Mouse (Mus musculus): ENCODE measurements around the gene Rps16.

Rps16 gene

GRCm38 (mm10) chr7:28386877-28387276 lies 36.4 kb downstream of the Rps16 start:
- in situ Hi-C loops (cut with MboI, MseI) = loop anchor here (10.0 kb wide), 2 partner anchors 212 to 902 kb away; partner anchors contain the start of genes Dyrk1b and Sertad1

GRCm38 (mm10) chr7:28387384-28387783 lies 36.9 kb downstream of the Rps16 start:
- in situ Hi-C loops (cut with MboI, MseI) = loop anchor here (10.0 kb wide), 2 partner anchors 213 to 903 kb away; partner anchors contain the start of genes Dyrk1b and Sertad1

- in situ Hi-C loops (cut with MboI, MseI) = no loop called here
Observed at GRCm38 (mm10) chr7:28390331-28390730, 39.9 kb downstream of the Rps16 start.

GRCm38 (mm10) chr7:28392429-28393271 lies 42.2 kb downstream of the Rps16 start, which contains the start of the genes Med29 and Paf1:
Gene Med29, minus strand, starts transcription at chr7:28392708.
Gene Paf1, plus strand, starts transcription at chr7:28392951.
- in situ Hi-C loops (cut with MboI, MseI) = no loop called here

GRCm38 (mm10) chr7:28393272-28393951 lies 43.0 kb downstream of the Rps16 start:
- in situ Hi-C loops (cut with MboI, MseI) = no loop called here

- in situ Hi-C loops (cut with MboI, MseI) = no loop called here
Observed at GRCm38 (mm10) chr7:28395425-28395824, 45.0 kb downstream of the Rps16 start.

GRCm38 (mm10) chr7:28398000-28398399 lies 47.5 kb downstream of the Rps16 start:
- in situ Hi-C loops (cut with MboI, MseI) = no loop called here

- in situ Hi-C loops (cut with MboI, MseI) = no loop called here
Observed at GRCm38 (mm10) chr7:28398696-28399340, 48.4 kb downstream of the Rps16 start.

GRCm38 (mm10) chr7:28401030-28401429 lies 50.6 kb downstream of the Rps16 start:
- in situ Hi-C loops (cut with MboI, MseI) = no loop called here

- in situ Hi-C loops (cut with MboI, MseI) = no loop called here
Observed at GRCm38 (mm10) chr7:28401942-28402341, 51.5 kb downstream of the Rps16 start.
